Mouse (Mus musculus): Measurements from ENCODE around the gene Sptlc2. TPM values are rescaled to one million over a fixed set of nuclear protein-coding genes. Genes with fewer than 3 reads are reported as not detected.

Gene Sptlc2
- total and polyA plus RNA-seq, 2 experiments from 2014 or later: 69.2 to 84.9 TPM

- no peak overlapping the region for H3K4me3 ChIP-seq (ENCODE audit: low read depth, low read length)
- DNase-seq (no peak), ATAC-seq (no peak)
- H3K9ac ChIP-seq: no peak overlapping the region
- no peak overlapping the region for H3K4me2 ChIP-seq (ENCODE audit: low read depth)
- no peaks in the 10 kb centered on the region for H3K27me3 ChIP-seq (ENCODE audit: insufficient read depth, low read length)
- WGBS: 88% methylated on average over 4 of the region's 4 CpGs
- H3K9me3 ChIP-seq (ENCODE audit: low read length): no peaks in the 10 kb centered on the region
- no peak overlapping the region for H3K27ac ChIP-seq (ENCODE audit: low read depth, low read length)
- H3K4me1 ChIP-seq (ENCODE audit: insufficient read depth): no peaks in the 10 kb centered on the region
- no peak for TF ChIP-seq CTCF (IDR thresholded peaks at IDR 0.05; ENCODE audit: low read depth)
- no peaks in the 10 kb centered on the region for H3K36me3 ChIP-seq (ENCODE audit: insufficient read depth)
These were observed 21.0 kb upstream of the Sptlc2 start for GRCm38 (mm10) chr12:87409123-87409522.

GRCm38 (mm10) chr12:87407869-87408605, 19.9 kb upstream of the Sptlc2 start:
- Histone ChIP-seq H3K9me3 (ENCODE audit: low read length) (no peaks in the 10 kb centered on the region), H3K4me2 (ENCODE audit: low read depth) (no peak overlapping the region), H3K36me3 (ENCODE audit: insufficient read depth) (no peaks in the 10 kb centered on the region), H3K9ac (no peak overlapping the region), H3K4me1 (ENCODE audit: insufficient read depth) (no peaks in the 10 kb centered on the region), H3K4me3 (ENCODE audit: low read depth, low read length) (no peak overlapping the region), H3K27ac (ENCODE audit: low read depth, low read length) (no peak overlapping the region), H3K27me3 (ENCODE audit: insufficient read depth, low read length) (no peaks in the 10 kb centered on the region)
- TF ChIP-seq CTCF (IDR thresholded peaks at IDR 0.05; ENCODE audit: low read depth): no peak
- DNase-seq (no peak), ATAC-seq (no peak)
- 38% methylated on average over 21 of the region's 21 CpGs for WGBS

GRCm38 (mm10) chr12:87405721-87406120, 17.6 kb upstream of the Sptlc2 start:
- DNase-seq (no peak), ATAC-seq (no peak)
- WGBS: 78% methylated on average over 3 of the region's 3 CpGs
- H3K9me3 ChIP-seq (ENCODE audit: low read length): no peaks in the 10 kb centered on the region
- no peak overlapping the region for H3K4me3 ChIP-seq (ENCODE audit: low read depth, low read length)
- no peak overlapping the region for H3K9ac ChIP-seq
- H3K27ac ChIP-seq (ENCODE audit: low read depth, low read length): no peak overlapping the region
- H3K4me1 ChIP-seq (ENCODE audit: insufficient read depth): no peaks in the 10 kb centered on the region
- no peaks in the 10 kb centered on the region for H3K36me3 ChIP-seq (ENCODE audit: insufficient read depth)
- H3K27me3 ChIP-seq (ENCODE audit: insufficient read depth, low read length): no peaks in the 10 kb centered on the region
- TF ChIP-seq CTCF (IDR thresholded peaks at IDR 0.05; ENCODE audit: low read depth): no peak
- H3K4me2 ChIP-seq (ENCODE audit: low read depth): no peak overlapping the region

- no peak for DNase-seq
- Histone ChIP-seq H3K27ac (ENCODE audit: low read depth, low read length) (no peak overlapping the region), H3K36me3 (ENCODE audit: insufficient read depth) (no peaks in the 10 kb centered on the region), H3K4me1 (ENCODE audit: insufficient read depth) (no peaks in the 10 kb centered on the region), H3K9ac (no peak overlapping the region), H3K27me3 (ENCODE audit: insufficient read depth, low read length) (no peaks in the 10 kb centered on the region), H3K4me2 (ENCODE audit: low read depth) (no peak overlapping the region), H3K4me3 (ENCODE audit: low read depth, low read length) (no peak overlapping the region), H3K9me3 (ENCODE audit: low read length) (no peaks in the 10 kb centered on the region)
- TF ChIP-seq CTCF (IDR thresholded peaks at IDR 0.05; ENCODE audit: low read depth): no peak
- no peak for ATAC-seq
- WGBS: 86% methylated on average over 4 of the region's 4 CpGs
These were observed 17.0 kb upstream of the Sptlc2 start for GRCm38 (mm10) chr12:87405165-87405564.

GRCm38 (mm10) chr12:87401883-87402282, 13.7 kb upstream of the Sptlc2 start:
- Histone ChIP-seq H3K4me3 (ENCODE audit: low read depth, low read length) (no peak overlapping the region), H3K9me3 (ENCODE audit: low read length) (no peaks in the 10 kb centered on the region), H3K4me1 (ENCODE audit: insufficient read depth) (no peaks in the 10 kb centered on the region), H3K36me3 (ENCODE audit: insufficient read depth) (no peaks in the 10 kb centered on the region), H3K27me3 (ENCODE audit: insufficient read depth, low read length) (no peaks in the 10 kb centered on the region), H3K9ac (no peak overlapping the region), H3K27ac (ENCODE audit: low read depth, low read length) (no peak overlapping the region), H3K4me2 (ENCODE audit: low read depth) (no peak overlapping the region)
- TF ChIP-seq CTCF (IDR thresholded peaks at IDR 0.05; ENCODE audit: low read depth): no peak
- 46% methylated on average over 6 of the region's 6 CpGs for WGBS
- DNase-seq (no peak), ATAC-seq (no peak)

GRCm38 (mm10) chr12:87399119-87399819, 11.1 kb upstream of the Sptlc2 start:
- H3K27me3 ChIP-seq (ENCODE audit: insufficient read depth, low read length): no peaks in the 10 kb centered on the region
- 88% methylated on average over 10 of the region's 10 CpGs for WGBS
- ATAC-seq (no peak), DNase-seq (no peak)
- no peak overlapping the region for H3K4me3 ChIP-seq (ENCODE audit: low read depth, low read length)
- TF ChIP-seq CTCF (IDR thresholded peaks at IDR 0.05; ENCODE audit: low read depth): no peak
- no peak overlapping the region for H3K4me2 ChIP-seq (ENCODE audit: low read depth)
- no peak overlapping the region for H3K27ac ChIP-seq (ENCODE audit: low read depth, low read length)
- no peaks in the 10 kb centered on the region for H3K4me1 ChIP-seq (ENCODE audit: insufficient read depth)
- no peaks in the 10 kb centered on the region for H3K36me3 ChIP-seq (ENCODE audit: insufficient read depth)
- H3K9me3 ChIP-seq (ENCODE audit: low read length): no peaks in the 10 kb centered on the region
- H3K9ac ChIP-seq: no peak overlapping the region

GRCm38 (mm10) chr12:87397811-87398417, 9.8 kb upstream of the Sptlc2 start:
- Histone ChIP-seq H3K36me3 (ENCODE audit: insufficient read depth) (no peaks in the 10 kb centered on the region), H3K9me3 (ENCODE audit: low read length) (no peaks in the 10 kb centered on the region), H3K27ac (ENCODE audit: low read depth, low read length) (no peak overlapping the region), H3K9ac (no peak overlapping the region), H3K27me3 (ENCODE audit: insufficient read depth, low read length) (no peaks in the 10 kb centered on the region), H3K4me1 (ENCODE audit: insufficient read depth) (no peaks in the 10 kb centered on the region), H3K4me2 (ENCODE audit: low read depth) (no peak overlapping the region), H3K4me3 (ENCODE audit: low read depth, low read length) (no peak overlapping the region)
- DNase-seq (no peak), ATAC-seq (no peak)
- no peak for TF ChIP-seq CTCF (IDR thresholded peaks at IDR 0.05; ENCODE audit: low read depth)
- WGBS: 71% methylated on average over 4 of the region's 4 CpGs
